Mouse (Mus musculus): ENCODE measurements at regions not wholly inside any gene's neighbourhood (a gene's known extent, or its start where the extent isn't known, plus 50 kb on each side); places are given as distances from the start of the nearest gene placed in this dataset.

DNA sequence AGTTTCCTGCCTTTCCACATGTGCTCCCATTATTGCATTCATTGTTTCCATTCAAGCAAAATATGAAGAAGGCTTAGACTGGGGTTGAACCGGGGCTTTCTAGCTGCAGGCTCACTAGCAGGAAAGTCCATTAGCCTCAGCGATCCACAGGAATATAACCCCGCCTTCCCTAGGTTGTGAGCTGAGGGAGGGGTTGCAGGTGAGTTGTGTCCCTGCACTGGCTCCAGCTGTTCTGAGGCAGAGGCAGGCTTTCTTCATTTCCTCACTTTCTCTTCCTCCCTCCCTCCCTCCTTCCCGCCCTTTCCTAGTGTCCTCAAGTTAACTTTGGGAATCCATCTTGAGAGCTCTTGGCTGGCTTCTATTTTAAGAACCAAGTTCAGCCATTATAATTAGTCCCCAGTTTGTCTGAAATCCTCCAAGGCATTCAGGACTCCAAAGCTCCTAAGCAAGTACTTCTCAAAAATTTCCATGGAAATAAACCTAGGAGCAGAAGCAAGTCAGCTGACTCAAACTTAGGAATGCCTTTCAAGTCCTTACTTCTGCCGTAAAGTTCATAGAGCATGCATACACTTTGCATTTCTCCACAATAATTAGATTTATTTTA, 242.2 kb upstream of the Atp5g3 start:
- Histone ChIP-seq H3K4me3 (ENCODE audit: insufficient read depth, low read length) (no peak overlapping the region), H3K4me1 (ENCODE audit: control insufficient read depth, insufficient read depth, low read length) (no peaks in the 10 kb centered on the region), H3K27ac (ENCODE audit: insufficient read depth, low read length) (no peak overlapping the region)
- TF ChIP-seq CTCF (IDR thresholded peaks at IDR 0.05; ENCODE audit: borderline replicate concordance, insufficient read depth, low read length): no peak
- TF ChIP-seq POLR2A (IDR thresholded peaks at IDR 0.05; ENCODE audit: low read depth, low read length): no peak

DNA sequence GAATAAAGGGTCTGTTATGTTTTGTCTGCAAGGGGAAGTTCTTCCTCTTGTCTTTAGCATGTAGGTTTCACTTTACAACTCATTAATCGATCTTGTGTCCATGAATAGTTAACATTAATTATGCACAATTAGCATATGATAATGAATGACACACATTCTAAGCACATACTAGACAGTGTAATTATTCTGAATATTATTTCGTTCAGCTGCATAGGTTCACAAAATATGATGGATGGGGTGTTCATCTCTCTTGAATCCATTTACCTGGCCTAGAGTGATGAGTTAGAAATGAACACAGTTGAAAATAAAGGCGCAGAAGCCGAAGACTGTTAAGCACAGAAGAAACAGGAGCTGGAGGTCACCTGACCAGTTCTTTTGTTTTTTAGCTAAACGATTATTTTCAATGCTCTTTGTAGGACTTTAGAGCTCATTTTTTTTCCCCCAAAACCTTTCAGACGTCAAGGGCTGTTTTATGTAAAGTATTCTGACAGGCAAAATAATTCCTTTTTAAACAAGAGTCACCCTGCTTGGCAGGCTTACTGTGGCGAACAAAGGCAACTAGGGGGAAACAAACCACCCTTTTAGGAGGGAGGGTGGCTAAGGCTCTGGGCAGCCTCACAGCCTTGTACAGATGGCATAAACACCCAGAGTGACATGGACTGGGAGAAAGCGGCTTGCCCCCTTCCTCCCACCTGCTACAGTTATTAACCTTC, 241.6 kb upstream of the Atp5g3 start:
- no peaks in the 10 kb centered on the region for H3K4me1 ChIP-seq (ENCODE audit: control insufficient read depth, insufficient read depth, low read length)
- no peak overlapping the region for H3K4me3 ChIP-seq (ENCODE audit: insufficient read depth, low read length)
- TF ChIP-seq CTCF (IDR thresholded peaks at IDR 0.05; ENCODE audit: borderline replicate concordance, insufficient read depth, low read length) (no peak), POLR2A (IDR thresholded peaks at IDR 0.05; ENCODE audit: low read depth, low read length) (no peak)
- no peak overlapping the region for H3K27ac ChIP-seq (ENCODE audit: insufficient read depth, low read length)

DNA sequence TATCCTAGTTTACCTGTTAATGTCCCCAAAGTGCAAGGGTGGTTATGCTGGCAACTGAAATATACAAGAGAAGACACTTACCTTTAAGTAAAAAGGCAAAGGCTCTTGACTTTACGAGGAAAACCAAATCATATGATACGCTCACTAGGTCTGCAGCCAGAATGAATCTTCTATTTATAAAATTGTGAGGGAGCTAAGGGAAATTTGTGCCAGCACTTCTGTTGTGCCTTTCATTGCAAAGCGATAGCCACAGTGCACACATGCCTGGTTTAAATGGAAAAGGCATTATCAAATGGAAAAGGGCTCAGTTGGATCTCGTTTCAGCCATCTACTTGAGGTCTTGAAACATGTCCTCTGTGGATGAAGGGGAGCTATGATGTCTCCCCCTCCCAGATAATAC, 236.1 kb upstream of the Atp5g3 start:
- H3K4me1 ChIP-seq (ENCODE audit: control insufficient read depth, insufficient read depth, low read length): no peaks in the 10 kb centered on the region
- TF ChIP-seq POLR2A (IDR thresholded peaks at IDR 0.05; ENCODE audit: low read depth, low read length) (no peak), CTCF (IDR thresholded peaks at IDR 0.05; ENCODE audit: borderline replicate concordance, insufficient read depth, low read length) (no peak)
- H3K4me3 ChIP-seq (ENCODE audit: insufficient read depth, low read length): no peak overlapping the region
- no peak overlapping the region for H3K27ac ChIP-seq (ENCODE audit: insufficient read depth, low read length)

DNA sequence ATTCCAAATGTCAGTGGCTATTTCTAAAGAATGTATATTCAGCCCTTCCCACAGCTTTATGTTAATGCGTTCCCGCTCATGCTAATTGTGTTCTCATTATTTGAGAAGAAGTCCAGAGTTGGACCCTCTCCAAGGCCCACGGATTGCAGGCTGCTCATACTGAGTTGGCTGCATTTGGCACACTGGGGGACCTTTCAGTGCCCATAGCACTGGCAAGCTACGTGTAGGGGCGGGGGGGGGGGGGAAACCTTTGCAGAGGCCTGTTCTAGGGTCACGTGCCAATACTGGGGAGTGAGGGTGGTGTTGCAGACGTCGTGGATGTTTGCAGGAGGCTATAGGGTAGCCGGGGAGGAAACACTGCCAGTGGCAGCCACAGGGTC, 225.5 kb upstream of the Atp5g3 start:
- Histone ChIP-seq H3K27ac (ENCODE audit: insufficient read depth, low read length) (no peak overlapping the region), H3K4me1 (ENCODE audit: control insufficient read depth, insufficient read depth, low read length) (no peaks in the 10 kb centered on the region), H3K4me3 (ENCODE audit: insufficient read depth, low read length) (no peak overlapping the region)
- TF ChIP-seq CTCF (IDR thresholded peaks at IDR 0.05; ENCODE audit: borderline replicate concordance, insufficient read depth, low read length) (no peak), POLR2A (IDR thresholded peaks at IDR 0.05; ENCODE audit: low read depth, low read length) (no peak)

DNA sequence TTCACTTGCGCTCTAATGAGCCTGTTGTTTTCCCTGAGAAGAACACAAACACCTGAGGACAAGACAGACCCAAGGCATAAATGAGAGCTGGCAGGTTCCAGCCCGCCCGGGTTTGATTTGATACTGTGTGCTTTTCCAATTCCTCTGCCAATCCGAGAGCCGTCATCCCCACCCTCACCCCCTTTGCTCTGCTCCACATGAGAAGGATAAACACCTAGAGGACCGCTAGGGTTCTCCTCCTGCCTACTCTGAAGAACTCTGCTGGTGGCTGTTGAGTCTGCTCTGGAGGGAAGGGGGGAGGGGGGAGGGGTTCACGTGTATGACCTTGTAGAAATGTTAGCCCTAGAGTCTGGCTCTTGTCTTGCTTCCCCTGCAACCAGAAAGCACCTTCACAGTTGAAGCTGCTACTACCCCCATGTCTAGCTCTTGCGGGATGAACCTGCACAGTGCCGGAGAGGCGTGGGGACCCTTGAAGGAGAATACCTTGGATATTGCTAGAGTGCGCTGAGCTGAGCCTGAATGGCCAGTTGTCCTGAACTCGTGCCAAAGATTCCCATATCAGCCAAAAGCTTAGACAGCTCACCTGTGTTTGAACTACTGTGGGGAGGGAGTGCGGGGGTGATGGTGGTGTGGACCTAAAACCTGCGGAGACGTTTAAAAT, 225.0 kb upstream of the Atp5g3 start:
- no peak overlapping the region for H3K27ac ChIP-seq (ENCODE audit: insufficient read depth, low read length)
- no peak for TF ChIP-seq POLR2A (IDR thresholded peaks at IDR 0.05; ENCODE audit: low read depth, low read length)
- no peak for TF ChIP-seq CTCF (IDR thresholded peaks at IDR 0.05; ENCODE audit: borderline replicate concordance, insufficient read depth, low read length)
- H3K4me3 ChIP-seq (ENCODE audit: insufficient read depth, low read length): no peak overlapping the region
- no peaks in the 10 kb centered on the region for H3K4me1 ChIP-seq (ENCODE audit: control insufficient read depth, insufficient read depth, low read length)

DNA sequence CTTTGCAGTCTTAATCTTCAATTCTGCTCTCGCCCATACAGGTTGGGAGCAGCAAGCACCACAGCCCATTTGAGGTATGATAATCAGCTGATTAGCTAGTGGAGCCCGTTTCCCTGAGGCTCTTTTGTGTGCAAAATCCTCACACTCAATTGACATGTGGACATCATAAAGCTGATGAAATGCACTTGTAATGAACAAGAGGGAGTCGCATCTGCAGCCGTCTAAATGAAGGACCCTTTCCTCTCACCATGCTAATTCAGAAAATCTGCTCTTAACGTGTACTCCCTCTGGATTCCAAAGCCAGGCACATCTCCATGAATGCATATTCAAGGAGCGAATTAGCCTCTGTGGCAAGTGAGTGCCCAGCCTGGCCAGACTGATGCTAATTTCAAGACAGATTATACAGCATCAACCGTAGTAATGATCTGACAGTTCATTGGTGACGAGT, 219.0 kb upstream of the Atp5g3 start:
- no peaks in the 10 kb centered on the region for H3K4me1 ChIP-seq (ENCODE audit: control insufficient read depth, insufficient read depth, low read length)
- no peak overlapping the region for H3K4me3 ChIP-seq (ENCODE audit: insufficient read depth, low read length)
- TF ChIP-seq CTCF (IDR thresholded peaks at IDR 0.05; ENCODE audit: borderline replicate concordance, insufficient read depth, low read length): no peak
- no peak for TF ChIP-seq POLR2A (IDR thresholded peaks at IDR 0.05; ENCODE audit: low read depth, low read length)
- H3K27ac ChIP-seq (ENCODE audit: insufficient read depth, low read length): no peak overlapping the region

DNA sequence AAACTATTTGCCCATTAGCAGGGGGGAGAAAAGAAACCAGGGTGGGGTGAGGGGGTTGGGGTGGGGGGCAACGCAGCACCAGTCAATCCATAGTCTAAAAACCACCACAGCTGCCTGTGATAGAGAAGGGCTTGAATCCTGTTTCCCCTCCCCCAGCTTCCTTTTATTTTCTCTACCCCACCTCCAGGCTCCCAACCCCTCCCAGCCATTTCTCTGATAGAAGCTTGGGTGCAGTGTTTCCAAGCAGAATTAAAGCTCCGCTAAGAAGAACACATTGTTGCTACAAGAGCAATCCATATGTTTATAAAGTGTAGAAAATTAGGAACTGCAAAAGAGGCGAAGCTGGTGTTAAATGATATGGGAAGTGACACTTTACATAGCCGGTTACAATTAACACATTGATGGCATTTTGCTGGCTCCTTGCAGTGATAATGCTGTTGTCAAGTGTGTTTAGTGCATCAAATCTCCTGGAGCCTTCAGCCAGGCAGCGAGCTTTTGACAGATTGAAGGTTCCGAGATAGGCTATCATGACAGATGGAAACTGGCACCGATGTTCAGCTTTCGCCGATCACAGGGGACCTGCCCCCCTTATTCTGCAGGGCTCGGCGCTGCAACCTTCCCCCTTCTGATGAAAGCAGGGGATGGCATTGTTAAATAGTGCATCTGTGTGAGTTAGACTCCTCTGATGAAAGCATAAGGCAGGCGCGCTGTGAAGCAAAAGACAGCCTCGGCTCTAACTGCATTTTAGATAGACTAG, 217.8 kb upstream of the Atp5g3 start:
- no peak overlapping the region for H3K27ac ChIP-seq (ENCODE audit: insufficient read depth, low read length)
- H3K4me1 ChIP-seq (ENCODE audit: control insufficient read depth, insufficient read depth, low read length): no peaks in the 10 kb centered on the region
- TF ChIP-seq CTCF (IDR thresholded peaks at IDR 0.05; ENCODE audit: borderline replicate concordance, insufficient read depth, low read length) (no peak), POLR2A (IDR thresholded peaks at IDR 0.05; ENCODE audit: low read depth, low read length) (no peak)
- H3K4me3 ChIP-seq (ENCODE audit: insufficient read depth, low read length): no peak overlapping the region; the same call in 1 of the 2 replicates

DNA sequence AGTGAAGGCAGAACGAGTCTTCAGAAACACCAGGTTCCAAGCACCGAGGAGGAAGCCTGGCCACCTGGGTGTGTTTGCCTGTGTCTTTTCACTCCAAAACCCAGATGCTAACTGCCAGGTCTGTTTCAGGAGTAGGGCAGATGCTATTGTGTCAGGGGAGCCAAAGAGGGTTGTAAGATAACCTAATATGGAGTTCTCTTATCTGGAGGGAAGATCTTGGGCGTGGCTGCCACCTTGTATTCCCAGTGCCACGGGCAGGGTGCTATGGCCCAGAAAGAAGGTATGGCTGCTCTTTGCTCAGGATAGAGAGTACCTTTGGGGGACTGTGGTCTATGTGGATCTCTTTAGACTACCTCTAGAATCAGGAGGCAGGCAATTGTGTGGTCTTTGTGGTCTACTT, 216.0 kb upstream of the Atp5g3 start:
- no peaks in the 10 kb centered on the region for H3K4me1 ChIP-seq (ENCODE audit: control insufficient read depth, insufficient read depth, low read length)
- no peak overlapping the region for H3K27ac ChIP-seq (ENCODE audit: insufficient read depth, low read length)
- no peak for TF ChIP-seq POLR2A (IDR thresholded peaks at IDR 0.05; ENCODE audit: low read depth, low read length)
- no peak for TF ChIP-seq CTCF (IDR thresholded peaks at IDR 0.05; ENCODE audit: borderline replicate concordance, insufficient read depth, low read length)
- no peak overlapping the region for H3K4me3 ChIP-seq (ENCODE audit: insufficient read depth, low read length)

DNA sequence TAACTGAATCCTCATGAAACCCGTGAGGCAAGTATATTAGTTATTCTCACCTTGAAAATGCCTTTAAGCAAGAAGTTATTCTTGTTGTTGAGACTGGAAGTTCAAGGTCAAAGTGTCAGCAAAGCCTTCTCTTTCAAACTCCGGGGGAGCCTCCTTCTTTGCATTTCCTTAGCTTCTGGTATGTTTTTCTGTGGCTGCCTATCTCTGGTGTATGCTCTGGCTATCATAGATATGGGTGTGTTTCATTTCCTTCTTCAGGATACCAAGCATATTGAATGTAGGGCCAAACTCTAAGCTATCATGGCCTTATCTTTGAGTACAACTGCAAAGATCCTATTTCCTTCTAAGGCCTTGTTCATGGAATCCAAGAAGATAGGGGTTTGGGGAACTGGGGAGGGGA, 213.1 kb upstream of the Atp5g3 start:
- Histone ChIP-seq H3K4me3 (ENCODE audit: insufficient read depth, low read length) (no peak overlapping the region), H3K27ac (ENCODE audit: insufficient read depth, low read length) (no peak overlapping the region), H3K4me1 (ENCODE audit: control insufficient read depth, insufficient read depth, low read length) (peaks cover 4% of the 10 kb centered on the region; the same call in 1 of the 2 replicates)
- TF ChIP-seq CTCF (IDR thresholded peaks at IDR 0.05; ENCODE audit: borderline replicate concordance, insufficient read depth, low read length) (no peak), POLR2A (IDR thresholded peaks at IDR 0.05; ENCODE audit: low read depth, low read length) (no peak)
